Mouse (Mus musculus): ENCODE measurements around the gene Zfpl1. TPM values are rescaled to one million over a fixed set of nuclear protein-coding genes. Genes with fewer than 3 reads are reported as not detected.

The Zfpl1 gene
- polyA plus RNA-seq, 1 experiment from 2014 or later, result 16.9 TPM

DNA sequence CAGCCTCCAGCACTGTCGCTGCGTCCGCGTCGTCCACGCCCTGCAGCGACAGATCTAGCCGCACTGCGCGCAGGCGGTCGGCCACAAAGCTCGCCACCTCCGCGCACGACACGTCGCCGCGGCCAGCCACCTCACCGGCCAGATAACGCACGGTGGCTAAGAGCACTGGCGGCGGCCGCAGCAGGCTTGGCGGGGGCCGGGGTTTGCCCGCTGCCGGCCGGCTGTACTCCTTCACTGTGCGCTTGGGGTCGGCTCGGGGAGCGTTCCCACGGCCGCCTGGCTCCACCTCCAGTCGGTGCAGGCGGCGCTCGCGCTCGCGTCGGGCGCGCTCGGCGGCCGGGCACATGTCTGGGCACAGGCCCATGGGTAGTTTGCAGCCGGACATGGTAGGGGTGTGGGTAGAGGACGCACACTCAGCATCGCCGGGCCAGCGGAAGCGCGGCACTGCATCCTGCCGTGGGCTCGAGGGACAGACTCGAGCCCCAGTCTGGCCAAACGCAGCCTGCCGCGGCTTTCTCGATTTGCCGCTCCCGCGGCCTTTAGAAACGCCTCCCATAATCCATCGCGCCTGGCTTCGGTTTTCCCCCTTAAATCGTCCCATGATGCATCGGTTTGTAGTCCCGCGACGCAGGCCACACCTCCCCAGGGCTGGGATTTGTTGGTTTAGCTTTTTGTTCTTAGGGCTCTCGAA is 33.4 kb upstream of the Zfpl1 start, which contains the start of gene Sac3d1:
Gene Sac3d1, minus strand, starts transcription at position 665 of the 691 bp plus-strand sequence.
- Histone ChIP-seq H3K27ac (ENCODE audit: low read depth) (peak within 1 kb of the TSS; percentile 94), H3K4me1 (ENCODE audit: insufficient read depth) (peaks cover 17% of the 10 kb centered on the region), H3K4me2 (ENCODE audit: low read depth, low read length) (peak within 1 kb of the TSS; percentile 100), H3K36me3 (replicated peaks; ENCODE audit: insufficient read depth, low read length) (peaks cover 22% of the 10 kb centered on the region), H3K9ac (replicated peaks) (peak within 1 kb of the TSS; percentile 86), H3K4me3 (ENCODE audit: low read depth, low read length) (peak within 1 kb of the TSS; percentile 86), H3K9me3 (ENCODE audit: low read length) (no peaks in the 10 kb centered on the region), H3K27me3 (ENCODE audit: insufficient read depth, low read length) (no peaks in the 10 kb centered on the region)
- TF ChIP-seq CTCF (IDR thresholded peaks at IDR 0.05; ENCODE audit: low read depth) (peak; percentile 17), EP300 (IDR thresholded peaks at IDR 0.05; ENCODE audit: low read depth) (peak; percentile 38; the same call in 1 of the 2 replicates)
- ATAC-seq (peak; percentile 83), DNase-seq (peak; percentile 89)
- 1% methylated on average over 73 of the region's 77 CpGs for WGBS (ENCODE audit: insufficient replicate concordance)

DNA sequence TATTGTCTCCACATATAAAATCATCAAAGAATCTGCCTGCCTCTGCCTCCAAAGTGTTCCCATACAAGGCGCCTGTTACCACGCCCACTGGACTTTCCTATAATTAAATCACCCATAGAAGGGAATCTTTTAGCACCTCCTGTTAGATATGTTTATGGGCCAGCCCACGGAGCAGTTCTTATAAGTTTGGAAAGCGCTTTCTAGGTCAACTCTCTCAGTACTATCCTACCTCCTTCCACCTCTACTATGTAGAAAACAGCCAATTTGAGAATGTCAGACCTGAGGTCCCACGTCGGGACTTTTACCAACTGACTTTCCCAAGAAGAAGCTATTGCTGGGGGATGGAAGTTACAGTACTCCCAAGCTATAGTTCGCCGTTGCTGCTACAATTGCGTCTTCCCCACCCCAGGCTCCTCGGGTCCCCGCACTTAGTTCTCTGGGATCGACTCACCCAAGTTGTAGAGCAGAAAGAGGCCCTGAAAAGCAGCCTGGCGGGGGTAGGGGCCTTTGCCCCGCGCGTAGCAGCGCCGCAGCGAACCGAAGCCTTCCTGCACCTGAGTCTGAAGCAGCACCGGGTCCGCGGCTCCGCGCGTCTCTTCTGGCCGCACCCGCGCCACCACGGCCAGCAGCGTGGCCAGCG is 32.7 kb upstream of the Zfpl1 start:
- 7% methylated on average over 32 of the region's 32 CpGs for WGBS (ENCODE audit: insufficient replicate concordance)

DNA sequence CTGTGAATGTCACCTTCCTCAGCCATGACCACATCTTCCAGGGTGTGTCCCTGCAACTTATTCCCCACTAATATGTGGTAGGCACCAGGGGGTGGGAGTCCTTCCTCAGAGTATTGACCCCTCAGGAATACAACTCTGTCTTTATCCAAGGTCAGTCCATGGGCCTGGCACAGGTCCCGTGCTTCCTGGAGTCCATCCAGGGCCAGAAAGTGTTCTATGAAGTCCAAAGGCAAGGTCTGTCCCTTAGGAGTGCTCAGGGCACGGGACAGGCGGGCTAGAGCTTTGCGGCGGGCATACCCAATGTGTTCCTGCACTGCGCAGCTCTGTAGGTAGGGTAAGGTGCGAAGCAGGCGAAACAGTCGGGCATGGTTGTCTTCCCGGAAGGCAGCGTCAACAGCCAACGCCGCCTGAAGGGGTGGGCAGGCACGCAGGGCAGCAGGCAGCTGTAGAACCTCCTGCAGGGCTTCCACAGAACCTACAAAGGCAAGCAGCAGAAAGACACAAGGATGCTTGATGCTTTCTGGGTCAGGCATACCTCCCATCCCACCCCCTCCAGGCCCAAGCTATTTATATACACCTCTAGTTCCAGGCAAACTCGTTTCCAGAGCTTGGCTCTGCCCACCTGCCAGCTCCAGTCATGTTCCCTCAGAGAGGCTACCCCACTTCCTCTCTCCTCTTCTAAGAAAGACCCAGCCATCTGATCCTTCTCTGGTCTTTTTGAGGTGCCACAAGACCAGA is 31.5 kb upstream of the Zfpl1 start:
- Histone ChIP-seq H3K9me3 (ENCODE audit: low read length) (no peaks in the 10 kb centered on the region), H3K9ac (replicated peaks) (peak overlapping the region; percentile 86), H3K36me3 (replicated peaks; ENCODE audit: insufficient read depth, low read length) (peaks cover 22% of the 10 kb centered on the region), H3K4me2 (ENCODE audit: low read depth, low read length) (peak overlapping the region; percentile 100), H3K27ac (ENCODE audit: low read depth) (no peak overlapping the region), H3K27me3 (ENCODE audit: insufficient read depth, low read length) (no peaks in the 10 kb centered on the region), H3K4me1 (ENCODE audit: insufficient read depth) (peaks cover 17% of the 10 kb centered on the region), H3K4me3 (ENCODE audit: low read depth, low read length) (no peak overlapping the region)
- TF ChIP-seq CTCF (IDR thresholded peaks at IDR 0.05; ENCODE audit: low read depth), result no peak
- TF ChIP-seq EP300 (IDR thresholded peaks at IDR 0.05; ENCODE audit: low read depth), result no peak
- no peak for ATAC-seq
- DNase-seq, result no peak
- WGBS (ENCODE audit: insufficient replicate concordance), result 87% methylated on average over 14 of the region's 15 CpGs

More for the DNA sequence above, 32.7 kb upstream of the Zfpl1 start:
- no peak for DNase-seq
- H3K27ac ChIP-seq (ENCODE audit: low read depth), result peak overlapping the region; percentile 94
- no peak for ATAC-seq
- H3K4me3 ChIP-seq (ENCODE audit: low read depth, low read length), result peak overlapping the region; percentile 86
- H3K4me2 ChIP-seq (ENCODE audit: low read depth, low read length), result peak overlapping the region; percentile 100
- H3K9ac ChIP-seq (replicated peaks), result peak overlapping the region; percentile 86
- H3K9me3 ChIP-seq (ENCODE audit: low read length), result no peaks in the 10 kb centered on the region
- no peaks in the 10 kb centered on the region for H3K27me3 ChIP-seq (ENCODE audit: insufficient read depth, low read length)
- H3K36me3 ChIP-seq (replicated peaks; ENCODE audit: insufficient read depth, low read length), result peaks cover 22% of the 10 kb centered on the region
- H3K4me1 ChIP-seq (ENCODE audit: insufficient read depth), result peaks cover 17% of the 10 kb centered on the region
- TF ChIP-seq CTCF (IDR thresholded peaks at IDR 0.05; ENCODE audit: low read depth) (no peak), EP300 (IDR thresholded peaks at IDR 0.05; ENCODE audit: low read depth) (no peak)

DNA sequence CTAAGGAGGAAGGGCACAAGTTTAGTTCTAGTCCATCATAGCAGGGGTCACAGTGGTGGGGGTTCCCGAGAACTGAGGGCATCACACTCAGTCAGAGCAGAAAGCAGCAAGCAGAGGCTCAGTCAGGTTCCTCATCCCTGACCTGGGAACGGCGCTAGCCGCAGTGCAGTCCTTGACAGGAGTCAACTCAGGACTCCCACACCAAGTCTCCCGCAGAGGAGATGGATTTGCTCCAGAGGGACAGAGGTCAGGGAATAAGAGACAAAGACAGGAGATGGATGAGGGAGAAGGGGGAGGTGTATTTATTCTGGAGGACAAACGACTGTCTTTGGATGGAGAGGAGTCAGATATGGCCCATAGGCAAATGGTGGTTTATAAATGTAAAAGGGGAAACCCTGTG is 28.4 kb upstream of the Zfpl1 start:
- ATAC-seq, result no peak
- no peaks in the 10 kb centered on the region for H3K27me3 ChIP-seq (ENCODE audit: insufficient read depth, low read length)
- H3K27ac ChIP-seq (ENCODE audit: low read depth), result no peak overlapping the region
- WGBS (ENCODE audit: insufficient replicate concordance), result 67% methylated on average over 6 of the region's 6 CpGs
- no peak overlapping the region for H3K4me2 ChIP-seq (ENCODE audit: low read depth, low read length)
- H3K36me3 ChIP-seq (replicated peaks; ENCODE audit: insufficient read depth, low read length), result peaks cover 15% of the 10 kb centered on the region
- no peaks in the 10 kb centered on the region for H3K9me3 ChIP-seq (ENCODE audit: low read length)
- H3K9ac ChIP-seq (replicated peaks), result no peak overlapping the region
- no peak for TF ChIP-seq CTCF (IDR thresholded peaks at IDR 0.05; ENCODE audit: low read depth)
- TF ChIP-seq EP300 (IDR thresholded peaks at IDR 0.05; ENCODE audit: low read depth), result no peak
- no peak for DNase-seq
- H3K4me3 ChIP-seq (ENCODE audit: low read depth, low read length), result no peak overlapping the region
- H3K4me1 ChIP-seq (ENCODE audit: insufficient read depth), result peaks cover 12% of the 10 kb centered on the region

DNA sequence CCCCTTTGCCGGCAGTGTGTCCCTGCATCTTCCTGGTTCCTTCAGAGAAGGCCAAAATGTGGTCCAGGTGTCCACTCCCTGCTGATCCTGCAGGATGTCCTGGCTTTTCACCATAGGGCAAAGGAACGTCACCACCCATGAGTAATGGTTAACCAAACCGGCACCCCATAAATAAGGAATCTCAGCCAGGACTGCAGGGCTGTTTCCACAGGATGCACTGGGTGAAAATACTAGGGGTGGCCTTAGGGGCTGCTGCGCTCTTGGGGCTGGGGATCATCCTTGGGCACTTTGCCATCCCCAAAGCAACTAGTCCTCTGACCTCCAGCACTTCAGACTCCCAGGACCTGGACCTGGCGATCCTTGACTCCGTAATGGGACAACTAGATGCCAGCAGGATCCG is 20.8 kb upstream of the Zfpl1 start, which contains the start of gene Naaladl1:
Gene Naaladl1, plus strand, starts transcription at position 197 of the 400 bp plus-strand sequence.
- no peak for TF ChIP-seq EP300 (IDR thresholded peaks at IDR 0.05; ENCODE audit: low read depth)
- TF ChIP-seq CTCF (IDR thresholded peaks at IDR 0.05; ENCODE audit: low read depth), result no peak
- Histone ChIP-seq H3K9ac (replicated peaks) (no peak within 1 kb of the TSS; the same call in 1 of the 2 replicates), H3K4me3 (ENCODE audit: low read depth, low read length) (no peak within 1 kb of the TSS), H3K4me1 (ENCODE audit: insufficient read depth) (peaks cover 29% of the 10 kb centered on the region), H3K4me2 (ENCODE audit: low read depth, low read length) (no peak within 1 kb of the TSS), H3K27ac (ENCODE audit: low read depth) (no peak within 1 kb of the TSS), H3K27me3 (ENCODE audit: insufficient read depth, low read length) (no peaks in the 10 kb centered on the region), H3K9me3 (ENCODE audit: low read length) (no peaks in the 10 kb centered on the region), H3K36me3 (replicated peaks; ENCODE audit: insufficient read depth, low read length) (no peaks in the 10 kb centered on the region)
- WGBS (ENCODE audit: insufficient replicate concordance), result 70% methylated on average over 7 of the region's 7 CpGs
- DNase-seq (no peak), ATAC-seq (no peak)

DNA sequence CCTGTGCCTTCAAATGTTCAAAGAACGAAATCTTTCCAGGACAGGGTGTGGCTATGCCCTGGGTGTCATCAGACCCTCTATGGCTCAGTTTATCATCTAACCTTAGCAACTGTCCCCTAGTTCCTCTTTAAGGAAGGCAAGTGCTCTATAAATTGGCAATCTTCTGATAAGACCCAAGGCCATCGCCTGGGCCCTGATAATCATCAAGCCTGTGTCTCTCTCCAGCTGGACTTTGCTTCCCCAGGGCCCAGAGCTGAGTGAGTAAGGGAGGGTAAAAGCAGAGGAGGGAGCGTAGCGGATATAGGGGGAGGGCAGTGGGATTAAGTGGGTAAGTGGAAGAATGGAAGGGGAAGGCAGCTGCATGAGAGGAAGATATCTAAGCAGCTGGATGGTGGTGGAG is 19.7 kb upstream of the Zfpl1 start:
- H3K27me3 ChIP-seq (ENCODE audit: insufficient read depth, low read length), result no peaks in the 10 kb centered on the region
- H3K9ac ChIP-seq (replicated peaks), result no peak overlapping the region; the same call in 1 of the 2 replicates
- no peak overlapping the region for H3K4me3 ChIP-seq (ENCODE audit: low read depth, low read length)
- TF ChIP-seq CTCF (IDR thresholded peaks at IDR 0.05; ENCODE audit: low read depth) (no peak), EP300 (IDR thresholded peaks at IDR 0.05; ENCODE audit: low read depth) (no peak)
- H3K4me1 ChIP-seq (ENCODE audit: insufficient read depth), result peaks cover 29% of the 10 kb centered on the region
- H3K4me2 ChIP-seq (ENCODE audit: low read depth, low read length), result no peak overlapping the region
- H3K36me3 ChIP-seq (replicated peaks; ENCODE audit: insufficient read depth, low read length), result no peaks in the 10 kb centered on the region
- 49% methylated on average over 4 of the region's 4 CpGs for WGBS (ENCODE audit: insufficient replicate concordance)
- DNase-seq (no peak), ATAC-seq (no peak)
- 0 out of 2 replicates have a peak overlapping the region, but pooled peaks have one; percentile 9 for H3K27ac ChIP-seq (ENCODE audit: low read depth)
- H3K9me3 ChIP-seq (ENCODE audit: low read length), result no peaks in the 10 kb centered on the region
